Mouse (Mus musculus) adrenal gland, postnatal 36 days (tissue): ENCODE measurements around the gene Gm49321. TPM values are rescaled to one million over a fixed set of nuclear protein-coding genes. Genes with fewer than 3 reads are reported as not detected.

Experiments used
- DNase-seq, 2 experiments: peaks; one replicate each; pipeline ENCODE4 v3.0.0; 2021; ENCODE audit warnings: mixed read lengths in 1 of 2
- long read RNA-seq, 2 experiments: library from polyadenylated mRNA; stranded (forward); transcript quantifications; one replicate each; pipeline ENCODE4 v2.0.0; 2021; ENCODE audit warnings: borderline sequencing depth in 2 of 2
- total RNA-seq, 2 experiments: library from RNA; stranded (reverse); gene quantifications; 2 replicates each; pipeline ENCODE4 v1.2.3; 2021

Gene Gm49321
- total RNA-seq = 1 to 10 TPM; 5.7 to 8.5 TPM
- long read RNA-seq, experiment 1 = 0 reads
- long read RNA-seq, experiment 2 = 0 reads

DNA sequence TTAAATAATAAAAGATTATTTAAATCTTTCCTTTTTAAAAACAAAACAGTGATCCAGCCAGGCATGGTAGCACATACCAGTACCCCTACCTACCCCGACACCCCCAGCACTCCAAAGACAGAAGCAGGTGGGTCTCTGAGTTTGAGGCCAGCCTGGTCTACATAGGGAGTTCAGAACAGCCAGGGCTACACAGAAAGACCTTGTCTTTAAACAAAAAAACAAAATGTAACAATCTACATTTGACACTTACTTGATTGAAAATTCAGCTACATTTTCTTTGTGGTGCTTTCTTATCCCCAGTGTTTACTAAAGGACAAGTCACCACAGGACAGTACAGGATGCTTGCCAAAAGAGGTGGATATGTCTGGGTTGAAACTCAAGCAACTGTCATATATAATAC is at the start of gene Gm49321:
Gene Gm49321 (plus strand): TSS at position 301 of the 400 bp plus-strand sequence.
- DNase-seq = no peak

DNA sequence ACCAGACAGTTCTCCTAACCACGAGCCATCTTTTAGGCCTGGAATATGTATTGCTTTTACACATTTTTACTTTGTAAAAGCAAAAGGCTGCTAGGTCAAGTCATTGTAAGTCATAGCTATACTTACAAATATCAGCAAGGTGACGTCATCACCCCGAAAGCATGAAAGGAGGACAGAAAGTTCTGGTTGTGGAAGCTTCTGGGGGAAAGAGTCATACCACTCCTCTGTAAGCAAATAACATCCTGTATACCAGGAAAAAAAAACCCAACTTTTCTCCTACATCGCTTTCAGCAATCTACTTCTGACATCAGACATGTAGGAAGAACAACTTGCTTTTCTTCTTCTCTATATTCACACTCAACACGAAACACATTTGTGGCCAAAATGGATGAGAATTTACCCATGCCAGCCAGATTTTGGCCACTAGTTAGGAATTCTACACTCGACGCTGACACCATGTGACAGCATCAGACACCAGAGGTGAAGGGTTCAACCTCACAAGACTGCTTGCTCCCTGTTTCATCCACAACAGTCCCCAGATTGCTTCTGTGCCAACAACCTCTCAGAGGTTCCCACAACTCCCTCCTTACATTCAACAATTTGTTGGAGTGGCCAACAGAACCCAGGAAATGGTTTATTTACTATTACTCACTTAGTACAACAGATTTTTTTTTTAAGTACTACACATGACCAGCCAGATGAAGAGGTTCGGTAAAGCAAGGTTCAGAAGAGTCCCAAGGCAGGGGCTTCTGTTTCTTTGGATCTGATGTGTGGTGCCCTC is 49.3 kb upstream of the Gm49321 start:
- no peak for DNase-seq

DNA sequence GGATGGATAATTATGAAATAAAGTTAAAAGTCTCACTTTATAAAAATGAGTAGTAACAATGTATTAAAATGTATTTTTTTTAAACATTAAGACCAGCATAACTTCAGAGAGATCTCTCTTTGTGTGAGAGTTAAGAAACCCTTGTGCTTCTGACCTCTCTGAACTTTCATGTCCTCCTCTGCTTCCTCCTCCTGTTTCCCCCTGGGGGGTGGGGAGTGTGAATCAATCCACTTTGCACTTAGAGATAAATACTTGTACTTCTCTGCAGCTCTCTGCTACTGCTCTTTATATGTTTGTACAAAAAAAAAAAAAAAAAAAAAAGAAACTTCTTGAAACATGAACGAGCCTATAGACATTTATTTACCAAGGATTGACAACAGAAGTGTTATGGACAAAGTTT is 47.9 kb upstream of the Gm49321 start:
- DNase-seq = peak in 1 of 2 experiments; percentile 27

DNA sequence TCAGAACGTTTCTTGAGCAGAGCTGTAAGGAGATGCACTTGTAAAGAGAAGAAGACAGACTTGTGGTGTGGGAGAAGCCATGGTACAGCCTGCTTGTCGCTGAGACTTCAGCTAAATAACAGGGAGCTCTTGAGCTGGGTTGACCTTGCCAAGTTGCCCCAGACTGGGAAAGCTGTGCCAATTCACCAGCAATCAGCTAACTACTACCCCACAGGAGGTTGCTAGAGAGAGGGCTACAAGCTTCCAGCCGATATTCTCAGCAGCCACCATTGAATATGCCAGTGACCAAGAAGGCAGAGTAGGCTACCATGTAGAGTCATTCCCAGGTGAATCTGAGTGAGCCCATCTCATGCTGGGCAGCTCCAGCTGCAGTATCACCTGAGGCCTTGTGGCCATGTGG is 47.4 kb upstream of the Gm49321 start:
- peak in 1 of 2 experiments; percentile 14 for DNase-seq

DNA sequence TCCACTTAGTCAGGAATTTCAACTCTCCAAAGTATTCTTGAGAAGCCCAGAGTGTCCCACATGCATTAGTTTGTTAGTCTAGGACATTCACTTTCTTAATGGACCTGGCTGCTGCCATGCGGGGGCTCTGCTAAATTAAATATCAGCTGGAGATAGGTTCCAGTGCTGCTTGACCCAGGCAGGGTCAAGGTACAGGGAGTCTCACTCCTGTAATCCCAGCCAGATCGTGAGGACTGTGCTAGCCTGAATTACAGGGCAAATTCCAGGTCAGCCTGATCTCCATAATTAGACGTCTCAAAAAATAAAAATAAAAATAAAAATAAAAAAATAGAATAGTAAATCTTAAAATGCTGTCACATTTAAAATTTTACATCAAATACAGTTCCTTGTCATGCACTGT is 44.8 kb upstream of the Gm49321 start:
- DNase-seq = no peak

DNA sequence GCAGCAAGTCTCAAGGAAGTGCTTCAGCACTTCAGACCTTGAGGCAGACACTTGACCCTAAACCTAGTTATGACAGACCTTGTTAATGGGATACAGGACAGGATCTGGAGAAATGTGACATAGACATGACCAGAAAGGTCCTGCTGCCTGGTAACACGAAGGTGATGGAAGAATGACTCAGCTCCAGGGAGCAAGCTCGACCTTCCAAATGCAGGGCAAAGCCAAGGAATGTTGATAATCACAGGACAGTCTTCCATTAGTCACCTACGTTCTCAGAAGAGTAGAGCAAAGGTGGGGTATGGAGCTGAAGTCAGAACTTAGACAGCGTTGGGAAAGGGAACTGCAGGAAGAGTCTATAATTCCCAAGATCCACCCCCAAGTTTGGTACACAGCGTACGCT is 42.6 kb upstream of the Gm49321 start:
- peak; percentile 33 to 37 for DNase-seq

DNA sequence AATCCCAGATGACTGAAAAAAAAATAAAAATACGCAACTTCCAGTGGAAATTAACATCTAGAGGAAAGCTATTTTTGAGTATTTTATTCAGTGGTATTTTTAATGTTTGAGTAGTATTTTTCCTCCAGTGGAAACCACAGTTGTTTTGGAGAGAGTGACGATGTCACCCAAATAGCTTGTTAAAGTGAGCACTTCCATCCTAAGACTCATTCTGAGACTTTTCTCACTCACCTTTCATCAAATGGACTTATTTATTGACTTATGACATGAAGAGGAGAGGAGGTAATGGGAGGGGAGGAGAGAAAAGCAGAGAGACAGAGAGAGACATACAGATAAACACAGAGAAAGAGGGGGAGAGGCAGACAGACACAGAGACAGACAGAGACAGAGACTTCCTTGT is 41.8 kb upstream of the Gm49321 start:
- no peak for DNase-seq

DNA sequence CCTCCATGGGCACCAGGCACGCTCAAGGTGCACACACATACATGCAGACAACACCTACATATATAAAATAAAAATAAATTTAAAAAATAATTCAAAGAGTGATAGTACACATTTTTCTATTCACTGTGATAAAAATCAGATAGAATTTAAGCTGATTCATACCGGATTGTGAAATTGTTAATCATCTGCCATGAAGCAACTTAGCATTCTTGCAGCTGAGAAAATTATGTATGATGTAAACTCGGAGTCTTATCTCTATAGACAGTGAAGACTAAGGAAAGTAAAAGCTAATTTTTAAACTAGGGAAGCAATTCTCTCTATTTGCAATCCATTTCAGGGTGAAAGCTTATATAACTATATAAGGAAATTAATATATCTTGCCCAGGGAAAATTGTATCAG is 41.0 kb upstream of the Gm49321 start:
- no peak for DNase-seq

DNA sequence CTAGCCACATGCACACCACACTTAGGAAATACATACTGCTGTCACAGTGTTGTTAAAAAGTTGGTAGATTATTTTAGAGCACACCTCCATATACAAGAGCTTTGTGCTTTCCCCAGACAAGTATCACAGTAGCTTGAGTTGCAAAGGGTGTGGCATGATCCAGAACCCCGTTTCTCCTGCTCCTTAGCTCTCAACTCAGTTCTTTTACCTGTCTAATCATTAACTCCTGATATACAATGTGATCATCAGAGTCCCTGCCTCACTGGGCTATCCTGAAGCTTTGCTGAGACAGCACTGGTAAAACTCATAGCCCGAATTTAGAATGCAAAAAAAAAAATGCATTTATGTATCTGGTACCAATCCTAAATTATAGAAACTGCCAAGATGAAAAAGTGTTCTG is 39.2 kb upstream of the Gm49321 start:
- no peak for DNase-seq

DNA sequence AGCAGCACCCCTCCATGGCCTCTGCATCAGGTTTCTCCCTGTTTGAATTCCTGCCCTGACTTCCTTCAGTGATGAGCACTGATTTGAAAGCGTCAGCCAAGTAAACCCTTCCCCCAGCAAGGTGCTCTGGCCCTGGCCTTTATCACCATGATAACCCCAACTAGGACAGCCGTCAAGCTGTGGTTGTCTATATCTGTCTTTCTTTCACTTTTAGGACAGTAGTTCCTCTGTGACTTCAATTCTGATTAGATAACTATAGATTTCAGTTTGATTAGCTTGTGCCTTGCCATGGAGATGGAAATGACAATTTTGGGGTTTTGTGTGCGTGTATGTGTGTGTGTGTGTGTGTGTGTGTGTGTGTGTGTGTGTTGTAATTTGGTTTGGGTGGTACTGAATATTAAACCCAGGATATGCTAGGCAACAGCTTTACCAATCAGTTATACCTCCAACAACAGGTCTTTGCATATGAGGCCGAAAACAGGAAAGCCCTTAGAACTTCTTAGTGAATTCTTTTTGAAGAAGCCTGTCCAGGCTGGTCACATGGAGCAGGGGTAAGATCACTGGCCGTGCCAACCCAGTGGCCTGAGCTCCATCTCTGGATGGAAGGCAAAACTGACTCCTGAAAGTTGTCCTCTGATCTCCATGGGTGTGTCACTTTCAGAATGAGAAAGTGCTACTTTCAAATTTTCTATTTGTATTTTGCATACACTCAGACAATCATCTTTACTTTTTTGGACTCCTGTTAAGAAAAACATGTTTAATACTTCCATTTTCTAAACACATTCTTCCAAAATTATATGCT is 33.1 kb upstream of the Gm49321 start:
- DNase-seq = no peak

DNA sequence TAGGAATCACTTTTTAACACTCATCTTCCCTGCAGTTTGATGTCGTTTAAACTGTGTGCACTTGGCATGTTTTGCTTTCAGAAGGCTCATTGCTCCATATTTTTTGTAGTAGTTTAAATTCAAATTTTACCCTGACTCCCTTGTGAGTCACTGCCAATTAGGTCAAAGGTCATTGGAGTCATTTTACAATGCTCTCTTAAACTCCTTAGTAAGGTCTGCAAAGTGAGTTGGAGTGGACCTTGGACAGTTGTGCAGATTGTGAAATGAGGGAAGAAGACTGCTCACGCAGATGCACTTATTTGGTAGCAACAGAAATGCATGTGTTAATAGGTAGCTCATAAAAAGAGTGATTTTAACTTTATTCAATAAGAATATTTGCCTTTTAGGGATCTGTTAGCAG is 32.4 kb upstream of the Gm49321 start:
- DNase-seq = peak in 1 of 2 experiments; percentile 34

DNA sequence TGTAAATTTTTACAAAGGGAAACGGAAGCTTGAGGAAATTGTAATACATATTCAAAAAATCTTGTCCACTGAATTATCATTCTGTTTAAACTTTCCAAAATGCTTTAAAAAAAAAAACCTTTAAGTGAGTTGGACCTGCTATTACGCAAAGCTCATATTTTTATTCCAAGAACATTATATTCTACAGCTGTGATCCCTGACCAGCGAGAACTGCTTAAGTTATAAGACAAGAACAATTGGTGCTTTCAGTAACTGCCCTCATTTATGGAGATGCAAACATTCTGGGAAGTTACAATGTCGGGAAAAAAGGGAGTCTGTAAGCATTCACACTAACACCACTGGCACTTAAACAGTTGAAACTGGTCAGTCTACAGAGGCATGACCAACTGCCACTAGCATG is 31.9 kb upstream of the Gm49321 start:
- DNase-seq = no peak

DNA sequence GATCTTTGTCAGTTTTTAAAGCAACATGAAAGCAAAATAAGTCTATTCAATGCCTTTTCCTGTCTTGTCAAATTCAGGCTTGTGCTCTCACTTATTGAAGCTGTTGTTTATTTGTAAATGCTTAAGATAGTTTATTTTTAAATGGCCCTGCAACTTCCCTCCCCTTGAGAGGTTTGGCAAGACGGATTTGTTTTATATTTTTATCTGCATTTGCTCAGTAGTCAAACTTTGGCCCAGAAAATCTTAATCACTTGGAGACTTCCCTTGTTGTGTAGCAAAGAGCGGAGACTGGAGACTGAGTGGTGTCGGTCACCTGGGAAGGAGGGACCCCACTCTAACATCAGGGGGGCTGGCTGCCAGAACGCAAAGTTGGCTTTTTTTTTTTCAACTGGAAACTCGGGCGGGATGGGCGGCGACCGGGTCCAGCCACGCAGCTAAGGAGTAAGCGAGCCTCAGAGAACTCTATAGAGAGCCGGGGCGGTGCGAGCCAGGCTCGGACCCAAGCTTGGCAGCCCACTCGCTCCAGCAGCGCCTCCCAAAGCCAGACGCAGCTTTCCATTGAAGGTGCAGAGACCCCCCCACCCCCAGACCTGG is 30.3 kb upstream of the Gm49321 start:
- no peak for DNase-seq

DNA sequence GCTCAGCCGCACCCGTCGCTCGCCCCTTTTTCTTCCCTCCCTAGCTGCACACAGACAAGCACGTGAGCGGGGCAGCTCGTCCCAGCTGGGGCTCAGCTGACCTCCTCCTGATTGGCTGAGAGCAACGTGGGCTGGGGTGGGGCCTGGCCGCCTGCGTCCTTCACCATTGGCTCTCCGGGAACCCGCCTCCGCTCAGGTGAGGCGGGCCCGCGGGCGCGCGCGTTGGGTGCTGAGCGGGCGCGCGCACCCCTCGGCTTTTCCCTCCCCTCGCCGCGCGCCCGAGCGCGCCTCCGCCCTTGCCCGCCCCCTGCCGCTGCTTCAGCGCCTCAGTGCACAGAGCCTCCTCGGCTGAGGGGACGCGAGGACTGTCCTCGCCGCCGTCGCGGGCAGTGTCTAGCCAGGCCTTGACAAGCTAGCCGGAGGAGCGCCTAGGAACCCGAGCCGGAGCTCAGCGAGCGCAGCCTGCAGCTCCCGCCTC is 29.7 kb upstream of the Gm49321 start:
- peak; percentile 98 to 99 for DNase-seq

DNA sequence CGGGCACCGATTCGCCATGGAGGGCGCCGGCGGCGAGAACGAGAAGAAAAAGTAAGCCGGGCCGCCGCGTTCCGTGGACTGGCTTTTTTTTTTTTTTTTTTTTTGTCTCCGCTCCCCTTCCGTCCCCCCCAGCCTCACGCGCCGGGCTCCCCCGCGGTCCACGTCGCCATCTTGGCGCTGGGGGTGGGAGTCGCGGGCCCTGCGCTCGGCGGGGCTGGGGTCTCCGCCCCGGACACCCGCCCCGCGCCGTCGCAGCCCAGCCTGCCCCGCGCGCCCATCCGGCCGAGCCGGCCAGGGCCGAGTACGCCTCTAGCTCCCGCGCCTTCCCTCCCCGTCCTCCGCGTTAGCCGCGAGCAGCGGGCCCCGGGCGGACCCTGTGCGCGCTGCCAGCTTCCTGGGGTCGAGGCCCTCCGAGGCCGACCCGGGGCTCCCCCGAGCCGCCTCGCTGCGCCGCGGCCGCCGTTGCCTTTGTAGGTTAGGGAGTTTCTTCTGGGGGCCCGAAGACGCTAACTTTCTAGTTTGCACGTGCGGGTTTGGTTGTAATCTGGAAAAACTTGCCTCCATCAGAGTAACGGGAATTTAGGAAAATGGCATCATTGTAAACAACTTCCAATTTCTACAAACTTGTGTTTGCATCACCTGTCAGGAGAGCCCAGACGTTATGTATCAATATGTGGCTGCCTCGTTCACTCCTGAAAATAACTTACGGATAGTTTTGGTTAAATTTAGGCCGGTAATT is 29.0 kb upstream of the Gm49321 start:
- DNase-seq = peak; percentile 65 to 80

DNA sequence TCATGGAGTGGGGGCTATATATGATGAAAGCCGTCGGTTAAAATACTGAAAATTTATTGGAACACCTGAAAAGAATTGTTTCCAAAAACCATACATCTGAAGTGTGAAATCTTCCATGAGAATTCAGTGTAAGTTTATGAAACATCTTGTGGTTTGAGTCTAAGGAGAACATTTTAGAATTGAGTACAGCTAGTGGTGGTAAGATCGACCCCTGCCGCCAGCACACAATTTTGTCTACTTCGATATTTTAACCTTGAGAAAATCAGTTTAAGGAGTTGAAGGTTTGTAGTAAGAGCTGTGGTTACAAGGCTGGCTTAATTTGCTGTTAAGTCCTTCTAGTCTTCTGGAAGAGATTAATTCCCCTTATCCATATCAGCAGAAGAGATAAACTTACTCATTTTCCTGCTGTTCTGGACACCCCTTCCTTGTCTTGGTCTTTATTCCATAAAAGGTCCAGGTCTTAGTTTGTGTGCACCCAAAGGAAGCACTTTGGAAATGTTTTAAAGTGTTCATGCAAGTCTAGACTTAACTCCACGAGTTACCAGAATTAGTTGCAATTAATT is 28.4 kb upstream of the Gm49321 start:
- no peak for DNase-seq

DNA sequence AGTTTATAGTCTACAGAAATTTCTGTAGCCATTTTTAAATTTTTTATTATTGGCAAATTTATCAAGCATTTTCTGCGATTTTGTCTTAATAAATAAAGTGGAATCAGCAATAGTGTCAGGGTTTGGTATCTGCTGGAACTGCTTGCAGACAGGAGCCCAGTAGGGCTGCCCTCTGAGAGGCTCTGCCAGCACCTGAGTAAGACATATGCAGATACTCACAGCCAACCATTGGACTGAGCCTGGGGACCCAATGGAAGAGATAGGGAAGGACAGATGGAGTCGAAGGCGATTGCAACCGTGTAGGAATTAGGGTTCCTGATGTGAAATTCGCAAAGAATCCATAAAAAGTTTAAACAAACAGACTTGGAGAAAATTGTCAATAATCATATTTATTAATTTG is 19.0 kb upstream of the Gm49321 start:
- no peak for DNase-seq

DNA sequence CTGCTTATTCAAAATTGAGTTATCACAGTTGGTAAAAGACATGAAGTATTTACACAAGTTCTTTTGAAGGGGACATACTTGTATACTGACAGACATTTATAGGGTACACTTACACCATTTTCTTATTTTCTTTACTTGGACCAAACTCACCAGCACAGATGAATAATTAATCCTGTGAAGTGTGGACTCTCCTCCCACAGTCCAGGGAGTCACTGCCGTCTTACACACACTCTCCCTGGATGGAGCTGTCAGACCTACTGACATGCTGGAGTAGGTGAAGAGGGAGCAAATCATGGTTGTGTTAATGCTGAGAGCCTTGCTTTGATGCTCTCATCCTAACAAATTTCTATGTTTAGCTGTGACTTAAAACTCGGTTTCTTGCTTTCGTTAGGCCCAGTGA is 7.2 kb upstream of the Gm49321 start:
- DNase-seq = no peak

DNA sequence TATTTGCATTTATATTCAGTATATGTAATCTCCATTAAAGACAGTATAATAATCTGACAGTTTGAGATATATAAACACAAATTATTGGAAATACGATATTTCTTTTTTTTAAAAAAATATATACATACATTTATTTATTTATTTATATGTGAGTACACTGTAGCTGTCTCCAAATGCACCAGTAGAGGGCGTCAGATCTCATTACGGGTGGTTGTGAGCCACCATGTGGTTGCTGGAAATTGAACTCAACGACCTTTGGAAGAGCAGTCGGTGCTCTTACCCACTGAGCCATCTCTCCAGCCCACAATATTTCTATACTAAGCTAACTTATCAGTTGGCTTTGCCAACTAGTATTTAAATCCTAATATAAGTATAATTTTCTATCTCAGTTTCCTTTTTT is 6.2 kb upstream of the Gm49321 start:
- peak; percentile 39 to 47 for DNase-seq

DNA sequence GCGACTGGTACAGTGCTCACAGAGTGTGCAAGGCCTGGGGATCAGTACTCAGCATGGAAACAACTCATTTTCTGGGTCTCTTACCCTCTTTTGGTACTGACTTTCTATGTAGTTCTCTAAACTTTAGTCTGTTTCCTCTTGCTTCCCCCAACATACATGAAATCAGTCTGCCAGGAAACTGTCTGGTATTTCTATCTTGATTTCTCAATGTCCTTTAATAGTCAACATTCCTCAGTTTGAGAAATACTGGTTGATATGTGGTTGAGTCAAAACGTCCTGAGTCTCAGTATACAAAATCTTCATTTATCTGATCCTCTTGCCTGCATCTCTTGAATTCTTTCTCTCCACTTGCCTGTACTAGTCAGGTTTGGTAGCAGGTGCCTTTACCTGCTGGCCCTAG is 2.9 kb upstream of the Gm49321 start:
- DNase-seq = no peak

DNA sequence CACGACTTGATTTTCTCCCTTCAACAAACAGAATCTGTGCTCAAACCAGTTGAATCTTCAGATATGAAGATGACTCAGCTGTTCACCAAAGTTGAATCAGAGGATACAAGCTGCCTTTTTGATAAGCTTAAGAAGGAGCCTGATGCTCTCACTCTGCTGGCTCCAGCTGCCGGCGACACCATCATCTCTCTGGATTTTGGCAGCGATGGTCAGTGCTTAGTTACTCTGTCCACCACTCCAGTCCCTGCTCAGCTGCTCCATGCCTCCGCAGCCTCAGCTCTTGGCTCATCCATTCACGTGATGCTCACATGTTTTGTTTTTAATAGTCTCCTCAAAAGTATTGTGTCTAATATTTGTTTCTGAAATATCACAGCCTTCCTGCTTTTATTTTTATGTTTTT is 2.1 kb downstream of the Gm49321 start:
- DNase-seq = peak in 1 of 2 experiments; percentile 24

DNA sequence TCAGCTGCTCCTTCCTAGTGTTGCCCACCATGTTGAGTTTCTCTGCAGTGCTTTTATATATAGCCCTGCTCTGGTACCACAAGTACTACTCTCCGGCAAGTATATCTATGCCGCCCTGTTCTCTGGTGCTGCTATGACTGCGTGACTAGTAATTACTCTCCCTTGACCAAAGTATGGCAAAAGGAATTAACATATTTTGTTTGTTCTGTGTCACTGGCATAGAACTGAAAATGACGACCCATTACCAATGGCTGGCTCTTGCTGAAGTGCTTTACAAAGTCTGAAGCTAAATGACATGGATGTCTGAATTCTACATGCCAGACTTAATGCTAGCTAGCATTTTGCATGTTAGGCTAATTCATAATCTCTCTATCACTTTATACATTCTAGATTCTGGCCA is 11.0 kb downstream of the Gm49321 start:
- DNase-seq = no peak
